Mouse (Mus musculus): Measurements from ENCODE around the gene Cbfa2t3.

Cbfa2t3 gene

DNA sequence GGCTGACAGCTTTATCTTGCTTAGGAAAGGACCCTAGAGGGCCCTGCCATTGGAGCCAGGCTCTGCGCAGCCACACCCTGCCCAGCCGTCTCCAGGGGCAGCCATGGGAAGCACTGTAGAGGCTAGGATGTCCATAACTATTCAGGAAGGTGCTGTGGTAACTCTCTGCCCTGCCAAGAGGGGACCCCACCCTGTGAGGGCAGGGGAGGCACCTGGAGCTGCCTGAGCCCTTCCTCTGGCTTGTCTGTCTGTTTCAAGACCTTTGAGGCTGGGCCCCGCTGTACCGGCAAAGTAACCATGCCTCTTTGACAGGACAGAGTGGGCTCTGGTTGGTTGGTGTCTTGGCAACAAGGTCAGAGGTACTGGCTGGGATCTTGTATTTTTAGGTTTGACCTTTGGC lies 58.1 kb downstream of the Cbfa2t3 start:
- in situ Hi-C loops (cut with MboI, MseI), result loop anchor here (25.0 kb wide), 1 partner anchor 1329 kb away; no protein-coding TSS in a partner anchor

DNA sequence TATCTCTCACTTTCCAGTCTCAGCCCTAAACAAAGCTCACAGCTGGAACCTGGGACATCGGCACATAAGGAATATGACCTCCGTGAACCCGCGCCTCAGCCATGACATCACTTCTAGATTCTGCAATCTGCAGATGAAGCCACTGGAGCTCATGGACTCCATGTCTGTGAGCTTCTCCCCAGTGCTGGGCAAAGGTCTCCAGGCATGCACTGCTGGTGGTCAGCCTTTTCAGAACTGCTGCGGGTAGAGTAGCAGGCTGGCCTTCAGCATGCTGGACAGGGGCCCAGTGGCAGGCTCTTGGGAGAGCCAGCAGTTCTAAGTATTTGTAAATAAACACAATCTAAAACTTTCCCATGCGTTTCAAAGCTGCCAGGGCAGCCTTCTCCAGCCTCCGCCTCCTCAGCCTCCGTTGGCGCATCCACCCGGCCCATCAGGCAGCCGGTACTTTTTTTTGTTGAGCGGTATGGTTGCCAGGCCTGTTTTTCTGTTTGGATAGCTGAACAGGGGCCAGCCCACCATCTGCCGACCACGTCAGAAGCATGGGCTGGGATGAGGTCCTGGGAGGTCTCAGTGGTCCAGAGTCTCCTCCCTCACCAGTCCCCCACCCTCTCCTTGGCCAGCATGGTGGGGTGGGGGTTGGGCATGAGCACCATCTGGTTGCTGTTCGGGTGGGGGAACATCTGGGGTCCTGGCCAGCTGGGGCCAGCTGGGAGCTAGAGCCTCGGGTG lies 59.2 kb downstream of the Cbfa2t3 start:
- in situ Hi-C loops (cut with MboI, MseI), result loop anchor here (25.0 kb wide), 1 partner anchor 1327 kb away; no protein-coding TSS in a partner anchor

DNA sequence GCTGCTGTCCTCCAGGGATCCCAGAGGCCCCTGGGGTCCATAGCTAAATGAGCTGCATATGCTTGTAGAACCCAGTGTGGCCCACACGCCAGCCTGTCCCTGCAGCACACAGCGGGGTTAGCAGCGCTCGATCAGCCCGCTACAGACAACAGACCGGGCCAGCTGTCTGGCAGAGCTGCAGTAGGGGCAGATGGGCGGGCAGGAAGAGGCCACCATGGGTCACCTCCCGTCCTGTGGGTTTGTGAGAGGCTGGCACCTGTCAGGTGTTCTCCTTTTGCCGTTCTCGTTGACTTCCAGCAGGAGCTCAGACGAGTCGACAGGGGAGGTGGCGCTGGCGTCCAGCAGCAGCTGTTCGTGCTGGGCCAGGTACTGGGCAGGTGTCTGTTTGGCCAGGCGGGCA lies 60.3 kb downstream of the Cbfa2t3 start:
- in situ Hi-C loops (cut with MboI, MseI), result loop anchor here (25.0 kb wide), 1 partner anchor 1326 kb away; no protein-coding TSS in a partner anchor

DNA sequence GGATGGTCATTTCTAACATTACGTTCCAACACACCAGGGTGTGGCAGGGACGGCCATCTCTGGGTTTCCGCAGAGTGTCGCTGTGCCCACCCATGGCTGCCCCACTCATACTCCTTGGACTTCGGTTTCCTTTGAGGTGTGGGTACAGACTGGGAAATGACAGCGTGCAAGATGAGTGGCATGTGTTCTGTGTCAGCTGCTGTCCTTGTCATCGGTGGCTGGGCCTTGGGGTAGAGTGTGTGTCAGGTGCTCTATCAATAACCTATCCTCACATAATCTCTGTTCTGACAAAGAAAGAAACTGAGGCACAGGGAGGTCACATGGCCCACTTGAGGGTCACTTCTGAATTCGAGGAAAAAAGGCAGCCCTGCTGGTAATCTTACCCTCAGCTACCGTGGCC lies 61.7 kb downstream of the Cbfa2t3 start:
- in situ Hi-C loops (cut with MboI, MseI), result loop anchor here (25.0 kb wide), 1 partner anchor 1325 kb away; no protein-coding TSS in a partner anchor

DNA sequence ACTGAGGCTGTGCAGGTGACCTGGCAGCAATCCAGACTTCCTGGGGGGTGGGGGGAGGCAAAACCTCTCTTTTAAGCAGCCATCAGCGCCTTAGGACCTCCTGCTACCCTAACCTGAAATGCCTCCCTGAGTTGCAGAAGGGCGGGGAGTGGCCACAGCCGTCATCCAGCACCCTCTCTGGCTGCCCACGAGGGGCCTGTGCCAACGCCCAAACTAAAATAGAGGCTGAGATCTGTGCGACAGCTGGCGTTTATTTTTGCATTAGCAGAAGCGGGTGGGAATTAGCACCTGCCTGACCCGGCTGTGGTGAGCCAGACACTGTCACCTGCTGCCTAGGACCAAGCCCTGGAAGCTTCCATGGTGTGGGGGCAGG lies 62.1 kb downstream of the Cbfa2t3 start:
- in situ Hi-C loops (cut with MboI, MseI), result loop anchor here (25.0 kb wide), 1 partner anchor 1324 kb away; no protein-coding TSS in a partner anchor

DNA sequence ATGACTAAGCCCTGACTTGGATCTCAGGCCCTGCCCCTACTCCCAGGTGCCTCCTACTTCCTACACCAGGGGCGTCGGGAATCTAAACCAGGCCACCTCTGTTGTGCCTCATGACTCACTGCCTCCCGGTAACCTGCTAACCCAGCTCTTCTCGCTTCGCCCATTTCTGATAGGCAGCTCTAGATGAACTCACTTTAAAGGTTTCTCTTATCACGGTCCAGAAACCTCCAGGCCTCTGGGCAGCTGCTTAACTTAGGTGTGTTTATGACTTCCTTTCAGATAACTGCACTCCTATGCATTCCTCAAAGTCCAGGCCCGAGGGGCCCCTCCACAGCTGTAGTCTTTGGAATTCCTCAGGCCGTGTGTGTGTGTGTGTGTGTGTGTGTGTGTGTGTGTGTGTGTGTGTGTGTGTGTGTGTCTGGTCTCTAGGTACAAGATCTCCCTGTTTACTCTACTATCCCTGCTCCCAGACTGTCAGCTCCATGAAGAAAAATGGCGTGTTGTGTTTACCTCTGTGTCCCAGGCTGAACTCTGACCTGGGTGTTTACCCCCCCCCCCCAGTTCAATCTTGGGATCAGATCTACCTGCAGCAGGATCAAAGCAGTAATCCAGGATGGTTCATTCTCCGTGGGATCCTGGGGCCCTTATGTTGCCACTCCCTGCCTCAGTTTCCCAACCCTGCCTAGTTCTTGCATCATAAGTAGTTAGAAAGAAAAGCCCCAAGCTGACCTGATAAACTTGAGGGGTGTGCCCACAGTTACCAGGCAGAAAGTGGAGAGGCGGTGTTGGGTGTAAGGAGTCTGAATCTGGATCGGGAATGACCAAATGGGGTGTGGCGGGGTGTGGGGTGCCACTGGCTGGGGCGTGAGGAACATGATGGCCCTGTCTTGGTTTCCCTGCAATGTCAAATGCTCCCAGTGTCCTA lies 62.8 kb downstream of the Cbfa2t3 start:
- in situ Hi-C loops (cut with MboI, MseI), result loop anchor here (25.0 kb wide), 1 partner anchor 1324 kb away; no protein-coding TSS in a partner anchor

DNA sequence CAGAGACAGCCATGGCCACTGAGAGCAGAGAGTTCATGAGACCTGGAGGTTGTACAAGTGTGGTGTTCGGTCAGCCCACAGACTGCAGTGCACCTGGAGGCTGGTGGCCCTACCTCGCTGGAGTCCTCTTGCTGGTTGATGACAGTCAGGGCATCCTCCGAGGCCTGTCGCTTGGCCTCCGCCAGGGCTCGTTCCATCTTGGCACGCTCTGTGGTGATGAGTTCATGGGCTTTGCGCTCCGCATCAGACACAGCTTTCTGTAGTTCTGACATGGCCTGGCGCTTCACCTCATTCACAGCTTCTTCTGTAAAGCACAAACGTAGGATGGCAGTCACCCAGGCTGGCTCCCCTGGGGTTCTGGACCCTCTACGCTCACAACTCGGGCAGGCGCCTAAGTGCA lies 65.7 kb downstream of the Cbfa2t3 start:
- in situ Hi-C loops (cut with MboI, MseI), result loop anchor here (25.0 kb wide), 1 partner anchor 1321 kb away; no protein-coding TSS in a partner anchor

DNA sequence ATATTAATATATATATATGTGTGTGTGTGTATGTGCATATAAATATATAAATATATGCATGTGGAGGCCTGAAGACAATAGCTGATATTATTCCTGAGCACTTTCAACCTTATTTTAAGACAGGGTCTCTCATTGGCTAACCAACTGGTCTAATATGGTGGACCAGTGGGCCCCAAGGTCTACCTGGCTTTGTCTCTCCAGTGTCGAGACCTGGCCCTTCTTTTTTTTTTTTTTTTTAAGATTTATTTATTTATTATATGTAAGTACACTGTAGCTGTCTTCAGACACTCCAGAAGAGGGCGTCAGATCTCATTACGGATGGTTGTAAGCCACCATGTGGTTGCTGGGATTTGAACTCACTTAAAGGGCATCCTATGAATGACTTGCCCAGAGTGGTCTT lies 66.8 kb downstream of the Cbfa2t3 start:
- in situ Hi-C loops (cut with MboI, MseI), result loop anchor here (25.0 kb wide), 1 partner anchor 1320 kb away; no protein-coding TSS in a partner anchor

DNA sequence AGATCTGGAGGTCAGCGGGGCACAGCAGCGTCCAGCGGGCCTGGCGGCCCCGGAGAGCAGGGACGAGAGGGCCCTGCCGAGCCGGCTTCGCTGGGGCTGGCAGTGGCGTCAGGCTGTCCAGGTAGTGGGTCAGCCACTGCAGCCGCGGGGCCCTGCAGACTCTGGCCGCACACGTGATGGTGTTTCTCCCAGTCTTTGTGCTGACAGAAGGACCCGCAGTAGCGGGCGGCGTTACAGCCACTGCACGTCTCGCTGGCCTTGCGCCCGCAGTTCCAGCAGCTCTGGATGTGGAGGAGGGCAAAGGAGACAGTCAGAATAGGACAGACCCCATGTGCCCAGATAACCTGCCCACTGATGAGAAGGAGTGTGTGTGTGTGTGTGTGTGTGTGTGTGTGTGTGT lies 68.2 kb downstream of the Cbfa2t3 start:
- in situ Hi-C loops (cut with MboI, MseI), result loop anchor here (25.0 kb wide), 1 partner anchor 1318 kb away; no protein-coding TSS in a partner anchor

DNA sequence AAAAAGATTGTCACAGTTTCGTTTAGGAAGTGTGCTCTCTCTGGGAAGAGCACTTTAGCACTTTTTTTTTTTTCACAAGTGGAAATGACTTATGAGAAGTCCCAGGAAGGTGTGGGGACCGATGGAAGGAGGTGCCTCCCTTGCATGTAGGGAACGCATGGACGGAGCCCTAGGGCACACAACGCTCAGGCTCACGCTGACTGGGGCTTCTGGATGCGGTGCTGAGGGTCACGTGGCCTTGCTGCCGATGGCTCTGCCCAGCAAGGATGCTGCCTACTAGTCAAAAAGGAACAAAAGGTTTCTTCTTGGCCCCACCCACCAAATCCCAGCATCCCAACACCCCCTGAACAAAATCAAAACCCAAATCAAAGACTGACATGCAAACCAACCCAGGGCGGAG lies 69.5 kb downstream of the Cbfa2t3 start:
- in situ Hi-C loops (cut with MboI, MseI), result loop anchor here (25.0 kb wide), 1 partner anchor 1317 kb away; no protein-coding TSS in a partner anchor

DNA sequence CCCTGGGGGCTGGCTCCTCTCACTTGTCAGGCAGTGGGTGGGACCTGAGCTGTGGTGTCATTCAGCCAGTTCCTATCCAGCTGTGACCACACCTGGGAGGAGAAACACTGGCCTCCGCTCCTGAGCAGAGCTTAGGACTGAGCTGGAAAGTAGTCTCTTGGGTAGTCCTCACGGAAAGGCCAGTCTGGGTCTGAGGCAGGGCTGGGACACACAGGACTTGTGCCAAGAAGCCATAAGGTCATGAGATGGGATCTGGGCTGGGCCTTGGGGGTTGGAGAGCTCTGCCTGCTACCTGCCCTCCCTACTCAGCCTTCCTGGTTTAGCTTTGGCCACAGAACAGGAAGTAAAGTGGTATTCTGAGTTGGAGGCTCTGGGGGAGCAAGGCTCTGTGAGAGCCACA lies 72.0 kb downstream of the Cbfa2t3 start:
- in situ Hi-C loops (cut with MboI, MseI), result loop anchor here (25.0 kb wide), 1 partner anchor 1315 kb away; no protein-coding TSS in a partner anchor

DNA sequence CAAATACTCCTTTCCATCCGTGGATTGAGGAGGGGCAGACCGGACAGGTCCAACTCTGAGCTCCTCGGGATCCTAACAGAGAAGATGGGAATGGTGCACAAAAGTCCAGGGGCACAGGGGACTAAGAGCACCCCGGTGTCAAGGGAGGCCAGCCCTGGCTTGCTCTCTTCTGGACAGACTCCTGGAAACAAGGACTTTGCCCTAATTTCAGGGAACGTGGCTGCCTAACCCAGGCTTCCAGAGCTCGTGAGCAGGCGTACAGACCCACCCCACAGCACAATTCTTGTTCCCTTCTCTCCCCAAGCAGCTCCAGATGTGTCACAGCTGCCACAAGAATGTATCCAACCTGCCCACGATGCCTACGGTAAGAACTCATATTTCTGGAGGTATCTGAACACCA lies 73.1 kb downstream of the Cbfa2t3 start:
- in situ Hi-C loops (cut with MboI, MseI), result loop anchor here (25.0 kb wide), 1 partner anchor 1314 kb away; no protein-coding TSS in a partner anchor

DNA sequence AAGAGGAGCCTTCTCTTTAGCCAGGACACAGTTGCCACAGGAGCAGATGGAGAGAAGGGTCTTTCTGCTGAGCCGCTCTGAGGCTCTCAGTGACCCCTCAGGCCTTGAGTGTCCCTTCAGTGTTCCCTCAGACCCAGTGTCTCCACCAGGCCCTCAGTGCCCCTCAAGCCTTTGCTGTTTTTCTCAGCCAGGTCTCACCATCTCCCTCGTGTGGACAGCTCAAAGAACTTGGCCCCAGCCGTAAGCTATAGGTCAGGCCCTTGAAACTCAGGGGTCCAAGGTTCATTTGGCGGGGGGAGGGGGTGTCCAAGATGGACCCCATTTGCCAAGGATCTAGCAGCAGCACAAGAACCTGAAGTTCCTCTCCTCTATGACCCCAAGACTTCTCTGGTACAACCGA lies 74.3 kb downstream of the Cbfa2t3 start:
- in situ Hi-C loops (cut with MboI, MseI), result loop anchor here (5.0 to 25.0 kb wide), 2 partner anchors 203 to 1312 kb away; no protein-coding TSS in a partner anchor

DNA sequence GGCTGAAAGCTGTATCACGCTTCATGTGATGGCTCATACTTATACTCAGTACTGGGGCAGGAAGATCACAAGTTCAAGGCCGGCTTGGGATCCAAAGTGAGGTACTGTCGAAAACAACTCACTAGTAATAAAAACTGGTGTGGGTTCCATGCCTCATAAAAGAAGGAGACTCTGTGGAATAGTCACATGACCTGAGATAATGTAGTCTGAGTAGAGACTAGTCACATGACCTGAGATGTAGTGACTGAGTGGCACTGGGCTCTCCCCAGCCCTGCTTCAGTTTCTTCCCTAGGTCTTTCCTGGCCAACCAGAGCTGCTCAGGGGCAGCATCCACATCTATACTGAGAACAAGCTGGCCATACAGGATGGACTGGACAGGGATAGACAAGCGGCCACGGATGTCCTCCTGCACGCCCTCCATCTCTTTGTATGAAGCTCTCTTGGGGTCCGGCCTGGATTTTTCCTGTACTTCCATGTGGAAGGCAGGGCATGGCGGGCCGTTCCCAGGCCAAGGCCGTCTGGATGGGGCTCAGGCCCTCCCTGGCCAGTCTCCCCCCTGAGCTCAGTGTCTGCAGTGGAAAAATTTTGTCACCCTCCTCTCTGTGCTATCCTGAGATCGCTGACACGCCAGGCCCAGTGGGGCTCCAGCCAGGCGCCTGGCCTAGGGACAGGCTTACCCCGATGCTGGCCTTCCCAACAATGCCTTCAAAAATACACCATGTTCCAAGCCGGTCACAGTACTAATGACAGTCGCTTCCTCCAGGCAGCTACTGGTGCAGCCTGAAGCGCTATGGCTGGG lies 74.9 kb downstream of the Cbfa2t3 start:
- in situ Hi-C loops (cut with MboI, MseI), result loop anchor here (5.0 kb wide), 1 partner anchor 203 kb away; no protein-coding TSS in a partner anchor

DNA sequence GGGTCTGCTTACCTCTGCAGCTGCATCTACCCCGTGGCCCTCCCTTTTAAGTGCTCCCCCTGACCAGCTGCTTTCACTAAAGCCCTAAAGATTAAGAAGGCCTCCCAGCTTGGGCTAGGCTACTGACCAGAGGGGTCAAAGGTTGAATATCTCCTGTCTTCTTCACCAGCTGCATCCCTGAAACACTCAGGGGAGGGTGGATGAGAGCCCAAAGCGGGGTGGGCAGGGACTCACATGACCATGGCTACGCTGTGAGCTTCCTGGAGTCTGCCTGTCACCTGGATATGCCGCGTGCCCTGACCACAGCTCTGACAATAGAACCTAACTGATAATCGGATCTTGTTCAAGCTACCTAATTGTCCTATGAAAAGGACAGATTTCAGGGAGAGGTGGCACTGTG lies 76.2 kb downstream of the Cbfa2t3 start, which contains the start of gene Pabpn1l:
Pabpn1l (minus strand) TSS at position 13 of the 400 bp plus-strand sequence.
- in situ Hi-C loops (cut with MboI, MseI), result loop anchor here (5.0 kb wide), 1 partner anchor 205 kb away; no protein-coding TSS in a partner anchor

DNA sequence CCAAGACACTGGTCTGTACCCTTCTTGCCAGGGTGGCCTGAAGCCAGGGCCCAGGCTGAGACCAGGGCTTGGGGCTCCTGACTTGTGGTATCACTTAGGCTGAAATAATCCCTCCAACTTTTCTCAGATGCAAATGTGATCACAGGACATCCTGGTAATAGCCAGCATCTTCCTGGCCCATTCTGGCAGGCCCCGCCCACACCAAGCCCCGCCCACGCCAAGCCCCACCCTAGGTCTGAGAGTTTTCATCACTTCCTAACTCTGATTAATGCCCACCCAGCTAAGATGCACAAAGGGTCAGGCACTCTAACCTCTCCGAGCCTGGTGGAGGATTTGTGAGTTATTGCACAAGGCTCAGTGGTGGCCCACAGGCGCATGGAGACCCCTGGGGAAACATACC lies 78.5 kb downstream of the Cbfa2t3 start:
- in situ Hi-C loops (cut with MboI, MseI), result loop anchor here (5.0 kb wide), 1 partner anchor 207 kb away; no protein-coding TSS in a partner anchor

DNA sequence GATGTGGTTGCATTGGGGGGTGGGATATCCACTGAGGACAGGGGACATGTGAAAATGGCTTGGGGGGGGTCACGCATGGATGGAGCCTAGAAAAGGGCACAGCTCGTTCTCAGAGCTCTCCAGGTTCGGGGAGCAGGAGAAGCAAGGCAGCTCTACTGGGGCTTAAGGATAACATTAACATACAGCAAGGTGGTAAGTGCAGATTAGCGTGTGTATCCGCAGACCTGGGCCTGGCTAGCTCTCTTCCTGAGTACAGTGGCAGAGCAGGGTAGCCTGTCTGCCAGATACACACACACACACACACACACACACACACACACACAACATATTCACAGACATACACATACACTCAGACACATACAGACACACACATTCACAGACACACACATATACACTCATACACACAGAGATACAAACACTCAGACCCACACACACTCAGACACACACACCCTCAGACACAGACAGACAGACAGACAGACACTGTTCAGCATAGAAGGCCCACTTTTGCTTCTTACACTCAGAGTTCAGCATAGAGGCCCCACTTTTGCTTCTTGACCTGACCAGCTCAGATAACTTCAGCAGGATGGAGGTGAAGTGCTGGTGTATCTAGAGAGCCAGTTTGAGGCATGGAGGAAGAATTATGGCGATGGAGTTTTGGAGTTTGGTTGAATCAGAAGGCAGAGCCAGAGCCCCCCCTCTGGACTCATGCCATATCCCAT lies 80.1 kb downstream of the Cbfa2t3 start:
- in situ Hi-C loops (cut with MboI, MseI), result loop anchor here (10.0 kb wide), 1 partner anchor 624 kb away; no protein-coding TSS in a partner anchor

DNA sequence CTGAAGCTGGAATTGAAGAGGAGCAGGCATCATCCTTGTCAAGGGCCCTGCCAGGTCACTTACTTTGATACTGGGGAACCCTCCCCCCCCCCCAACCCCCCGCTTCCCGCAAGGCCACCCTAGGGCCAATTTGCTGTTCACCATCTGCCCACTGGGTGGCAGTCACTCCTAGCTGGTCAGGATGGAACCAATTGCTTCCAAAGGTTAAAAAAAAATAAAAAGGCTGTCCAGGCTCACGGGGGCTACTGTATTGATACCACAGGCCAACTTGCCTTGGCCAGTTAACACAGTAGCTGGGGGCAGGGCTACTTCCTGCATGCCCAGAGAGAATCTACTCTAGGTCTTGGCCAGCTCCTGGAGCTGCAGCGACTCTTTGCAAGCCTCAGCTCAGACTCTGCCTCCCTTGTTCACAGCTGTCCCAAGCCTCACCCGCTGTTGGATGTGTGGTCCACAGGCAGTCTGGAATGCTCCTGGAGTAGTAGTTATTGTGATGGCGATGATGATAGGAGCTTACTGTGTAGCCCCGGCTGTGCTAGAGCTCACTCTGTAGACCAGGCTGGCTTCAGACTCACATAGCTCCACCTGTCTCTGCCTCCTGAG lies 80.9 kb downstream of the Cbfa2t3 start:
- in situ Hi-C loops (cut with MboI, MseI), result loop anchor here (10.0 kb wide), 1 partner anchor 623 kb away; no protein-coding TSS in a partner anchor

DNA sequence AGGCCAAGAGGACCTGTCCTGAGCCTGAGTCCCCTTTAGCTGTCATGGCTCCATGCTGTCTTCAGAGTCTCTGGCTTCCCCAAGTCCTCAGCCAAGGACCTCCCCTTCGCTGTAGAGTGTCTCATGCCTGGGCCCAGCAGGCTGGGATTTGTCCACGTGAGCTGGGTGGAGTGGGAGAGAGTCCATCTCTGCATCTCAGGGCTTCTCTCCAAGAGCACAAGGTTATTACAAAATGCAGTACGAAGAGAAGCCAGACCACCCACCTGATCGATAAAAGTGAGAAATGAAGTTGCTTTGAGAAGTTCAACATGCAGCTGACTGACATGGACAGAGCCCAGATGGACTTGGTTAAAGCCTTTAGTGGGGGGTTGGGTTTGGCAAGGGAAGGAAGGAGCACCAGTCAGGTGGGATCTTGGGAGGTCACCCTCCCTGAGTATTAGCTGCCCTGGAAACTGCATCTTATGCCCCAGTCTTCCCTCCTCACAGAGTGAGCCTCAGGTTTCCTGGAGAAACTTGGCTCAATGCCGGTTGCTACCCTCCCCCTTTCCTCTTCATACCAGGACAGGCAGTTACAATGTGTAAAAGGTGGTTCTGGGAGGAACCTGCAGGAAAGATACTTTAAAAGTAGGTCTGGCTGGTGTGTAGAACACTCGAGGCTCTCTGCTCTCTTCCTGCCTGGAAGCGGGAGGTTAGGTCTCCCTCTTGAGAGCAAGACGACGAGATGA lies 82.6 kb downstream of the Cbfa2t3 start:
- in situ Hi-C loops (cut with MboI, MseI), result loop anchor here (10.0 kb wide), 1 partner anchor 622 kb away; no protein-coding TSS in a partner anchor
